Mouse (Mus musculus): ENCODE measurements around the gene 2310034C09Rik. TPM values are rescaled to one million over a fixed set of nuclear protein-coding genes. Genes with fewer than 3 reads are reported as not detected.

2310034C09Rik gene
- total and polyA plus RNA-seq, 3 experiments: not detected

DNA sequence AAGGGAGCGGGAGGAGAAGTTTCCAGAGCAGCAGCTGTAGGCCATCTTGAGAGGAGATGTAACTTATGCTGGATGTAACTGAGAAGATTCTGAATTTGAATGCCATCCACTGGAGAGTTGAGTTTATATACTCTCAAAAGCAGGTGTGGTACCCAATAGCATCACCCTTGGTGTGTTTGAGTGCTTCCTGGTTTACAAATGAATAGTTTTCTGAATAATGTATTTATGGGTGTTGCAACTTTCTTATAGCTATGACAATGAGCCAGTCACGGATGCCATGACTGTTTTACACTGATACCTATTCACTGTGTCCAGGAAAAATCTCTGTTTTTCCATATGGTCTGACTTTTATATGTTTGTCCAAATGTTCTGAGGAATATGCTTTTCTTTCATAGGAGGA is 15.5 kb downstream of the 2310034C09Rik start, which contains the start of gene 2310057N15Rik:
2310057N15Rik (minus strand) TSS at position 101 of the 400 bp plus-strand sequence.
- no peaks in the 10 kb centered on the region for H3K9me3 ChIP-seq (replicated peaks; ENCODE audit: insufficient read depth, low read length)
- H3K9ac ChIP-seq (ENCODE audit: control insufficient read depth, low read depth, low read length, poor library complexity, severe bottlenecking): no peak within 1 kb of the TSS
- no peak within 1 kb of the TSS for H3K27ac ChIP-seq (ENCODE audit: control insufficient read depth, low read depth, low read length)
- H3K4me3 ChIP-seq (ENCODE audit: control insufficient read depth in 1 of 2, insufficient read depth in 1 of 2, low read depth in 2 of 2, low read length in 2 of 2): no peak within 1 kb of the TSS
- no peaks in the 10 kb centered on the region for H3K79me2 ChIP-seq (ENCODE audit: control insufficient read depth, insufficient read depth, low read length, poor library complexity)
- H3K4me1 ChIP-seq (ENCODE audit: control insufficient read depth in 1 of 2, insufficient read depth in 2 of 2, low read length in 2 of 2): no peaks in the 10 kb centered on the region
- H3K27me3 ChIP-seq (ENCODE audit: control insufficient read depth in 1 of 2, insufficient read depth in 2 of 2, low read length in 2 of 2): no peaks in the 10 kb centered on the region
- no peaks in the 10 kb centered on the region for H3K36me3 ChIP-seq (ENCODE audit: control insufficient read depth in 1 of 2, insufficient read depth in 2 of 2, low read length in 2 of 2)
- TF ChIP-seq ZMIZ1 (IDR thresholded peaks at IDR 0.05; ENCODE audit: low read depth, low read length) (no peak), MEF2A (IDR thresholded peaks at IDR 0.05; ENCODE audit: extremely low read depth, insufficient replicate concordance, low read depth, low read length, poor library complexity, severe bottlenecking) (no peak), SMC3 (IDR thresholded peaks at IDR 0.05; ENCODE audit: low read depth, low read length) (no peak), JUND (IDR thresholded peaks at IDR 0.05; ENCODE audit: low read depth, low read length) (no peak), NELFE (IDR thresholded peaks at IDR 0.05; ENCODE audit: low read depth, low read length) (no peak), POLR2A (IDR thresholded peaks at IDR 0.05; ENCODE audit: control insufficient read depth in 1 of 2, insufficient read depth in 1 of 2, low read depth in 1 of 2, low read length in 2 of 2, poor library complexity in 1 of 2) (no peak), TCF12 (IDR thresholded peaks at IDR 0.05; ENCODE audit: low read depth, low read length) (no peak), TBP (IDR thresholded peaks at IDR 0.05; ENCODE audit: low read depth, low read length) (no peak), MYC (IDR thresholded peaks at IDR 0.05; ENCODE audit: low read depth, low read length) (no peak), MXI1 (IDR thresholded peaks at IDR 0.05; ENCODE audit: low read depth, low read length) (no peak), SIN3A (IDR thresholded peaks at IDR 0.05; ENCODE audit: low read length) (no peak), NRF1 (IDR thresholded peaks at IDR 0.05; ENCODE audit: insufficient read depth, low read depth, low read length, poor library complexity, severe bottlenecking) (no peak), ZC3H11A (IDR thresholded peaks at IDR 0.05; ENCODE audit: low read depth, low read length) (no peak), HCFC1 (IDR thresholded peaks at IDR 0.05; ENCODE audit: low read depth, low read length) (no peak), UBTF (IDR thresholded peaks at IDR 0.05; ENCODE audit: borderline replicate concordance, insufficient read depth, low read depth, low read length) (no peak), KAT2A (conservative IDR thresholded peaks at IDR 0.05; ENCODE audit: low read depth, low read length) (no peak), CTCF (IDR thresholded peaks at IDR 0.05 in 2 of 3, conservative IDR thresholded peaks at IDR 0.05 in 1 of 3; ENCODE audit: control insufficient read depth in 1 of 3, insufficient read depth in 1 of 3, low read depth in 2 of 3, low read length in 3 of 3, poor library complexity in 1 of 3, severe bottlenecking in 1 of 3) (no peak), USF2 (IDR thresholded peaks at IDR 0.05; ENCODE audit: borderline replicate concordance in 1 of 2, insufficient read depth in 1 of 2, low read depth in 1 of 2, low read length in 2 of 2) (no peak), MAZ (IDR thresholded peaks at IDR 0.05; ENCODE audit: low read depth, low read length) (no peak)
- DNase-seq (ENCODE audit: low read depth, low spot score): no peak

DNA sequence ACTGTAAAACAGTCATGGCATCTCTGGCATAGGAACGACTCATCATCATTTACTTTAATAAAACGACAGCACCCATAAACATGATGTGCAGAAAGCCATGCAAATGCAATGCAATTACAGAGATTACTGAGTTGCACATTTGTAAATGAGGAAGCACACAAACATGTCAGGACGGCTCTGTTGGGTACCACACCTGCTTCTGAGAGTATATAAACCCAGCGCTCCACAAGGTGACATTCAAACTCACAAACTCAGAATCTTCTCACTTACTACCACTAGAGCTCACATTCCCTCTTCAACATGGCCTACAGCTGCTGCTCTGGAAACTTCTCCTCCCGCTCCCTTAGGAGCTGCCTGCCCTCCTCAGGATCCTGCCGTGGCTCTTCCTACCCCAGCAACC is 18.9 kb downstream of the 2310034C09Rik start, which contains the start of gene Gm5965:
Gm5965 (plus strand) TSS at position 301 of the 400 bp plus-strand sequence.
- Histone ChIP-seq H3K9ac (ENCODE audit: control insufficient read depth, low read depth, low read length, poor library complexity, severe bottlenecking) (no peak within 1 kb of the TSS), H3K79me2 (ENCODE audit: control insufficient read depth, insufficient read depth, low read length, poor library complexity) (no peaks in the 10 kb centered on the region), H3K27ac (ENCODE audit: control insufficient read depth, low read depth, low read length) (no peak within 1 kb of the TSS), H3K27me3 (ENCODE audit: control insufficient read depth in 1 of 2, insufficient read depth in 2 of 2, low read length in 2 of 2) (no peaks in the 10 kb centered on the region), H3K4me1 (ENCODE audit: control insufficient read depth in 1 of 2, insufficient read depth in 2 of 2, low read length in 2 of 2) (no peaks in the 10 kb centered on the region), H3K36me3 (ENCODE audit: control insufficient read depth in 1 of 2, insufficient read depth in 2 of 2, low read length in 2 of 2) (no peaks in the 10 kb centered on the region), H3K9me3 (replicated peaks; ENCODE audit: insufficient read depth, low read length) (no peaks in the 10 kb centered on the region), H3K4me3 (ENCODE audit: control insufficient read depth in 1 of 2, insufficient read depth in 1 of 2, low read depth in 2 of 2, low read length in 2 of 2) (no peak within 1 kb of the TSS)
- DNase-seq (ENCODE audit: low read depth, low spot score): no peak
- TF ChIP-seq TCF12 (IDR thresholded peaks at IDR 0.05; ENCODE audit: low read depth, low read length): no peak
- TF ChIP-seq RAD21 (IDR thresholded peaks at IDR 0.05; ENCODE audit: low read depth, low read length): no peak
- TF ChIP-seq ZC3H11A (IDR thresholded peaks at IDR 0.05; ENCODE audit: low read depth, low read length): no peak
- no peak for TF ChIP-seq TAL1 (IDR thresholded peaks at IDR 0.05; ENCODE audit: low read length)
- no peak for TF ChIP-seq SIN3A (IDR thresholded peaks at IDR 0.05; ENCODE audit: low read length)
- no peak for TF ChIP-seq CTCF (IDR thresholded peaks at IDR 0.05 in 2 of 3, conservative IDR thresholded peaks at IDR 0.05 in 1 of 3; ENCODE audit: control insufficient read depth in 1 of 3, insufficient read depth in 1 of 3, low read depth in 2 of 3, low read length in 3 of 3, poor library complexity in 1 of 3, severe bottlenecking in 1 of 3)
- TF ChIP-seq ETS1 (IDR thresholded peaks at IDR 0.05; ENCODE audit: low read depth, low read length): no peak
- no peak for TF ChIP-seq POLR2AphosphoS5 (IDR thresholded peaks at IDR 0.05; ENCODE audit: borderline replicate concordance, low read depth, low read length)
- no peak for TF ChIP-seq ELF1 (IDR thresholded peaks at IDR 0.05; ENCODE audit: low read depth, low read length)
- no peak for TF ChIP-seq MAX (IDR thresholded peaks at IDR 0.05; ENCODE audit: low read length)
- no peak for TF ChIP-seq NELFE (IDR thresholded peaks at IDR 0.05; ENCODE audit: low read depth, low read length)
- TF ChIP-seq HCFC1 (IDR thresholded peaks at IDR 0.05; ENCODE audit: low read depth, low read length): no peak
- TF ChIP-seq MAZ (IDR thresholded peaks at IDR 0.05; ENCODE audit: low read depth, low read length): no peak
- no peak for TF ChIP-seq USF1 (IDR thresholded peaks at IDR 0.05; ENCODE audit: low read depth, low read length)
- no peak for TF ChIP-seq ZNF384 (IDR thresholded peaks at IDR 0.05; ENCODE audit: low read depth, low read length)
- no peak for TF ChIP-seq UBTF (IDR thresholded peaks at IDR 0.05; ENCODE audit: borderline replicate concordance, insufficient read depth, low read depth, low read length)

All from MEL (cell line).